Mouse (Mus musculus) adipose tissue, adult 10 weeks (tissue): Measurements from ENCODE around the gene Hpd. TPM values are rescaled to one million over a fixed set of nuclear protein-coding genes. Genes with fewer than 3 reads are reported as not detected.

Experiments used
- polyA plus RNA-seq: library from polyadenylated mRNA; stranded (reverse); fragments of 350-450 nt; fragmentation: Illumina TruSeq; extraction: RNeasy Lipid Tissue Mini Kit (QIAGEN cat#74804); gene quantifications from one replicate; pipeline ENCODE4 v1.2.3, GENCODE M21; 2014; ENCODE audit warnings: low read depth, low replicate concordance

The Hpd gene
- 0.73 TPM for polyA plus RNA-seq

DNA sequence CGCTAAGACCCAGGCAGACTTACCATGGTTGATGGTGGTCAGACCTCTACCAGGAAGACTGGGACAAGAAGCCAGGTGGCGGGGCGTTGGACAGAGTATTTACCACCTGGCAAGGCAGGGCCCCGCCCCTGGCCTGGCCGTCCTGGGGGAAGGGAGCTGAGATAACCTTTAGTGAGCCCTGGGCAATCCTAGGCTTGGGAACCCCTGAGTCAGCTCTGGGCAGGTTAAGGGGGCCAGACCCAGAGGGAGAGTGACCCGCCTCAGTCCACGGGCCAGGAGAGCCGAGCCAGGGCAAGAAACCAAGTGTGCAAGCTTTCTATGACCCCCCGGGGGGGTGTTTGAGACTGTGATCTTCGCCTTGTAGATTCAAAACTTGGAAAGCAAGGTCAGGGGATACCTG, at the start of gene Hpd:
Gene Hpd, minus strand, starts transcription at position 77 of the 400 bp plus-strand sequence.

GRCm38 (mm10) chr5:123169284-123169683, 13.2 kb downstream of the Hpd start, which contains the start of gene Psmd9:
Gene Psmd9, plus strand, starts transcription at chr5:123169413.

GRCm38 (mm10) chr5:123142161-123143157, 40.1 kb downstream of the Hpd start, which contains the start of gene Setd1b:
Gene Setd1b, plus strand, starts transcription at chr5:123142193.

GRCm38 (mm10) chr5:123132308-123133071, 50.0 kb downstream of the Hpd start, which contains the start of gene Rhof:
Gene Rhof, minus strand, starts transcription at chr5:123132692.

Other genes starting within 250 kb of the Hpd start
- 17.7 TPM for gene Kdm2b, start 192.9 kb downstream of the Hpd start, polyA plus RNA-seq
- gene Orai1, start 167.7 kb downstream of the Hpd start, polyA plus RNA-seq, result 14.2 TPM
- gene Morn3, start 135.7 kb downstream of the Hpd start, polyA plus RNA-seq, result 17.7 TPM
- gene Tmem120b, start 114.3 kb downstream of the Hpd start, polyA plus RNA-seq, result 44.1 TPM
- 1.2 TPM for gene Rhof, start 50.0 kb downstream of the Hpd start, polyA plus RNA-seq
- gene Setd1b, start 40.5 kb downstream of the Hpd start, polyA plus RNA-seq, result 13.3 TPM
- gene Psmd9, start 13.3 kb downstream of the Hpd start, polyA plus RNA-seq, result 23.2 TPM
- gene Wdr66, start 69.4 kb upstream of the Hpd start, polyA plus RNA-seq, result 5.4 TPM
- 19.9 TPM for gene Bcl7a, start 161.1 kb upstream of the Hpd start, polyA plus RNA-seq
- gene Mlxip, start 212.1 kb upstream of the Hpd start, polyA plus RNA-seq, result 24.1 TPM